Mouse (Mus musculus): ENCODE results near the gene Pkig. TPM values are rescaled to one million over a fixed set of nuclear protein-coding genes. Genes with fewer than 3 reads are reported as not detected.

Pkig gene
- polyA plus RNA-seq, 1 experiment from 2014 or later, result 173 TPM

- DNase-seq (ENCODE audit: low spot score) (no peak), ATAC-seq (replicated peaks; ENCODE audit: insufficient number of reproducible peaks, low FRiP score, low TSS enrichment, low read depth) (no peak)
- 94% methylated on average over 2 of the region's 2 CpGs for WGBS
- H3K27me3 ChIP-seq (ENCODE audit: control insufficient read depth, insufficient read depth, low read length), result no peaks in the 10 kb centered on the region
- no peaks in the 10 kb centered on the region for H3K36me3 ChIP-seq (replicated peaks; ENCODE audit: control insufficient read depth, insufficient read depth, low read depth, low read length)
- no peaks in the 10 kb centered on the region for H3K9me3 ChIP-seq (replicated peaks; ENCODE audit: control insufficient read depth, low read length)
- no peaks in the 10 kb centered on the region for H3K4me1 ChIP-seq (ENCODE audit: control insufficient read depth, insufficient read depth, low read length)
- H3K9ac ChIP-seq (replicated peaks; ENCODE audit: low read length), result no peak overlapping the region
- H3K4me2 ChIP-seq (ENCODE audit: low read depth, low read length), result no peak overlapping the region
- no peak overlapping the region for H3K27ac ChIP-seq (replicated peaks; ENCODE audit: low read depth, low read length)
- H3K4me3 ChIP-seq (ENCODE audit: low read depth, low read length), result no peak overlapping the region
Measured at GRCm38 (mm10) chr2:163636057-163636456, 22.1 kb upstream of the Pkig start.

GRCm38 (mm10) chr2:163637655-163638266, 20.4 kb upstream of the Pkig start:
- H3K9me3 ChIP-seq (replicated peaks; ENCODE audit: control insufficient read depth, low read length), result no peaks in the 10 kb centered on the region
- H3K36me3 ChIP-seq (replicated peaks; ENCODE audit: control insufficient read depth, insufficient read depth, low read depth, low read length), result no peaks in the 10 kb centered on the region
- no peak overlapping the region for H3K27ac ChIP-seq (replicated peaks; ENCODE audit: low read depth, low read length)
- no peak overlapping the region for H3K4me3 ChIP-seq (ENCODE audit: low read depth, low read length)
- H3K9ac ChIP-seq (replicated peaks; ENCODE audit: low read length), result no peak overlapping the region
- no peak for DNase-seq (ENCODE audit: low spot score)
- ATAC-seq (replicated peaks; ENCODE audit: insufficient number of reproducible peaks, low FRiP score, low TSS enrichment, low read depth), result no peak
- 62% methylated on average over 5 of the region's 5 CpGs for WGBS
- no peaks in the 10 kb centered on the region for H3K4me1 ChIP-seq (ENCODE audit: control insufficient read depth, insufficient read depth, low read length)
- H3K27me3 ChIP-seq (ENCODE audit: control insufficient read depth, insufficient read depth, low read length), result no peaks in the 10 kb centered on the region
- H3K4me2 ChIP-seq (ENCODE audit: low read depth, low read length), result no peak overlapping the region

GRCm38 (mm10) chr2:163640493-163640892, 17.7 kb upstream of the Pkig start:
- H3K4me3 ChIP-seq (ENCODE audit: low read depth, low read length), result no peak overlapping the region
- no peaks in the 10 kb centered on the region for H3K4me1 ChIP-seq (ENCODE audit: control insufficient read depth, insufficient read depth, low read length)
- WGBS, result 83% methylated on average over 3 of the region's 3 CpGs
- H3K27me3 ChIP-seq (ENCODE audit: control insufficient read depth, insufficient read depth, low read length), result no peaks in the 10 kb centered on the region
- ATAC-seq (replicated peaks; ENCODE audit: insufficient number of reproducible peaks, low FRiP score, low TSS enrichment, low read depth) (no peak), DNase-seq (ENCODE audit: low spot score) (no peak)
- no peak overlapping the region for H3K4me2 ChIP-seq (ENCODE audit: low read depth, low read length)
- H3K36me3 ChIP-seq (replicated peaks; ENCODE audit: control insufficient read depth, insufficient read depth, low read depth, low read length), result no peaks in the 10 kb centered on the region
- no peak overlapping the region for H3K27ac ChIP-seq (replicated peaks; ENCODE audit: low read depth, low read length)
- no peak overlapping the region for H3K9ac ChIP-seq (replicated peaks; ENCODE audit: low read length)
- no peaks in the 10 kb centered on the region for H3K9me3 ChIP-seq (replicated peaks; ENCODE audit: control insufficient read depth, low read length)

DNA sequence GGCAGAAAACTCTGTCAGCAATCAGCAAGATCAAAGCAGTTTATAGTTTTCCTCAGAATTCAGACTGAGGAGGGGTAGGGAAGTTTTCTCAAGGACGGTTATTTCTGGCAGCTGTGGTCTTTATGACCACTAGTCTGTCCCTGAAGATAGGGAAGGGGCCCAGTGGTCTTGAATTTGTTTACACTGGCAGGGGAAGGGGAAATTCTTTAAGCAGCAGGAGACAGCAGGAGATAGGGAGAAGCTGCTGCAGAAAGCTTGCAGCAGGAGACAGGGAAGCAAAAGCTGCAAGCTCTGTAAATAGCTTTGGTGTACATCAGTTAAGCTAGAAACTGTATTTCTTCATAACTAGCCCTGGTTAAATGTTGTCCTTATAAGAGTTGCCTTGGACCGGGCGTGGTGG, 16.5 kb upstream of the Pkig start:
- DNase-seq (ENCODE audit: low spot score) (no peak), ATAC-seq (replicated peaks; ENCODE audit: insufficient number of reproducible peaks, low FRiP score, low TSS enrichment, low read depth) (no peak)
- Histone ChIP-seq H3K27me3 (ENCODE audit: control insufficient read depth, insufficient read depth, low read length) (no peaks in the 10 kb centered on the region), H3K36me3 (replicated peaks; ENCODE audit: control insufficient read depth, insufficient read depth, low read depth, low read length) (no peaks in the 10 kb centered on the region), H3K9me3 (replicated peaks; ENCODE audit: control insufficient read depth, low read length) (no peaks in the 10 kb centered on the region), H3K4me3 (ENCODE audit: low read depth, low read length) (no peak overlapping the region), H3K4me2 (ENCODE audit: low read depth, low read length) (no peak overlapping the region), H3K4me1 (ENCODE audit: control insufficient read depth, insufficient read depth, low read length) (no peaks in the 10 kb centered on the region), H3K9ac (replicated peaks; ENCODE audit: low read length) (no peak overlapping the region), H3K27ac (replicated peaks; ENCODE audit: low read depth, low read length) (no peak overlapping the region)
- 90% methylated on average over 3 of the region's 3 CpGs for WGBS

DNA sequence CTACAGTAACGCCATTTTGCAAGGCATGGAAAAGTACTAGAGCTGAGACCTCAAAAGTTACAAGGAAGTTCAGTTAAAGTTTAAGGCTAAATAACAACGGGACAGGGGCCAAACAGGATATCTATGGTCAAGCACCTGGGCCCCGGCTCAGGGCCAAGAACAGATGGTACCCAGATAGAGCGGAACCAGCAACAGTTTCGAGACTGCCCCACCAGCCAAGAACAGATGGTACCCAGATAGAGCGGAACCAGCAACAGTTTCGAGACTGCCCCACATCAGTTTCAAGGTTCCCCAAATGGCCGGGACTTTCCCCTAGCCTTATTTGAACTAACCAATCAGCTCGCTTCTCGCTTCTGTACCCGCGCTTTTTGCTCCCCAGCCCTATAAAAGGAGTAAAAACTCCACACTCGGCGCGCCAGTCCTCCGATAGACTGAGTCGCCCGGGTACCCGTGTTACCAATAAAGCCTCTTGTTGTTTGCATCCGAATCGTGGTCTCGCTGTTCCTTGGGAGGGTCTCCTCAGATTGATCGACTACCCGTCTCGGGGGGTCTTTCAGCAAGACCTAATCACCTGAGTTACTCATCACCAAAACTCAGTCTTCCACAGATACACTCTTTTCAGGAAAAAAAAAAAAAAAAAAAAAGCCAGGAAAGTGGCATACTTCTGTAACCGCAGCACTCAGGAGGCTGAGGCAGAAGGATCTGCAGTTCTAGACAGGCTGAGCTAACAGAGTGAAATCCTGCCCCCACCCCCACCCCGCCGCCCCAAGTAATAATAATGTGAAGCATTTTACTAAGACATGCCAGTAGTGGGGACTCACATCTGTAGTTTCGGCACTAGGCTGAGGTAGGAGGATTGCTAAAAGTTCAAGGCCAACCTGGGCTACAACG, 15.3 kb upstream of the Pkig start:
- DNase-seq (ENCODE audit: low spot score) (no peak), ATAC-seq (replicated peaks; ENCODE audit: insufficient number of reproducible peaks, low FRiP score, low TSS enrichment, low read depth) (no peak)
- Histone ChIP-seq H3K4me3 (ENCODE audit: low read depth, low read length) (no peak overlapping the region), H3K36me3 (replicated peaks; ENCODE audit: control insufficient read depth, insufficient read depth, low read depth, low read length) (no peaks in the 10 kb centered on the region), H3K4me1 (ENCODE audit: control insufficient read depth, insufficient read depth, low read length) (no peaks in the 10 kb centered on the region), H3K9me3 (replicated peaks; ENCODE audit: control insufficient read depth, low read length) (no peaks in the 10 kb centered on the region), H3K27me3 (ENCODE audit: control insufficient read depth, insufficient read depth, low read length) (no peaks in the 10 kb centered on the region), H3K9ac (replicated peaks; ENCODE audit: low read length) (no peak overlapping the region), H3K4me2 (ENCODE audit: low read depth, low read length) (no peak overlapping the region), H3K27ac (replicated peaks; ENCODE audit: low read depth, low read length) (no peak overlapping the region)
- WGBS, result 94% methylated on average over 30 of the region's 30 CpGs

- no peak for DNase-seq (ENCODE audit: low spot score)
- no peak for ATAC-seq (replicated peaks; ENCODE audit: insufficient number of reproducible peaks, low FRiP score, low TSS enrichment, low read depth)
- Histone ChIP-seq H3K4me3 (ENCODE audit: low read depth, low read length) (peak overlapping the region; percentile 68; the same call in 1 of the 2 replicates), H3K4me1 (ENCODE audit: control insufficient read depth, insufficient read depth, low read length) (no peaks in the 10 kb centered on the region), H3K4me2 (ENCODE audit: low read depth, low read length) (peak overlapping the region; percentile 46), H3K27ac (replicated peaks; ENCODE audit: low read depth, low read length) (no peak overlapping the region), H3K36me3 (replicated peaks; ENCODE audit: control insufficient read depth, insufficient read depth, low read depth, low read length) (no peaks in the 10 kb centered on the region), H3K9ac (replicated peaks; ENCODE audit: low read length) (no peak overlapping the region; the same call in 1 of the 2 replicates), H3K27me3 (ENCODE audit: control insufficient read depth, insufficient read depth, low read length) (no peaks in the 10 kb centered on the region), H3K9me3 (replicated peaks; ENCODE audit: control insufficient read depth, low read length) (no peaks in the 10 kb centered on the region)
- 84% methylated on average over 2 of the region's 2 CpGs for WGBS
Measured at GRCm38 (mm10) chr2:163643576-163643971, 14.6 kb upstream of the Pkig start.

DNA sequence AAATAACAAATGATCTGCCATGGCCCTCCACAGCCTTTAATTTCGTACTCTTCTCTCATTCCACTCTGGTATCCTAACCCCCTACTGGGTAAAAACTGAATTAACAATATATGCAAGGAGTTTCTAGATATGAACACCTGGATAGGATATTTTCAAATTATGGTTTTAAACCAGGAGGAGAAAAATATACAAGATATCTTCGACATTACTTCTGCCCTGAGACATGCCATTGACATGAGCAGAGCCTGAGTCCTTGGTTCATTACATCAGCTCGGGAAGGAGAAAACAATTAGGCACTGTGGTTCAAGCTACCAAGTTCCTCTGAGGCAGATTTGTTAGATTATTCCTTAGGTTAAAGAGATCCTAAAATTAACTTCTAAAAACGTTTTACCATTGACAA, 14.1 kb upstream of the Pkig start:
- WGBS, result 9% methylated on average over 4 of the region's 4 CpGs
- no peak for ATAC-seq (replicated peaks; ENCODE audit: insufficient number of reproducible peaks, low FRiP score, low TSS enrichment, low read depth)

More for the DNA sequence above, 14.1 kb upstream of the Pkig start:
- no peak for DNase-seq (ENCODE audit: low spot score)
- Histone ChIP-seq H3K27me3 (ENCODE audit: control insufficient read depth, insufficient read depth, low read length) (no peaks in the 10 kb centered on the region), H3K4me2 (ENCODE audit: low read depth, low read length) (peak overlapping the region; percentile 46), H3K4me3 (ENCODE audit: low read depth, low read length) (peak overlapping the region; percentile 68), H3K27ac (replicated peaks; ENCODE audit: low read depth, low read length) (peak overlapping the region; percentile 95; the same call in 1 of the 2 replicates), H3K9ac (replicated peaks; ENCODE audit: low read length) (peak overlapping the region; percentile 77), H3K36me3 (replicated peaks; ENCODE audit: control insufficient read depth, insufficient read depth, low read depth, low read length) (no peaks in the 10 kb centered on the region), H3K4me1 (ENCODE audit: control insufficient read depth, insufficient read depth, low read length) (no peaks in the 10 kb centered on the region), H3K9me3 (replicated peaks; ENCODE audit: control insufficient read depth, low read length) (no peaks in the 10 kb centered on the region)

Measured in embryonic facial prominence, embryonic 11.5 days (tissue).